Mouse (Mus musculus): ENCODE results near the gene Mypn.

DNA sequence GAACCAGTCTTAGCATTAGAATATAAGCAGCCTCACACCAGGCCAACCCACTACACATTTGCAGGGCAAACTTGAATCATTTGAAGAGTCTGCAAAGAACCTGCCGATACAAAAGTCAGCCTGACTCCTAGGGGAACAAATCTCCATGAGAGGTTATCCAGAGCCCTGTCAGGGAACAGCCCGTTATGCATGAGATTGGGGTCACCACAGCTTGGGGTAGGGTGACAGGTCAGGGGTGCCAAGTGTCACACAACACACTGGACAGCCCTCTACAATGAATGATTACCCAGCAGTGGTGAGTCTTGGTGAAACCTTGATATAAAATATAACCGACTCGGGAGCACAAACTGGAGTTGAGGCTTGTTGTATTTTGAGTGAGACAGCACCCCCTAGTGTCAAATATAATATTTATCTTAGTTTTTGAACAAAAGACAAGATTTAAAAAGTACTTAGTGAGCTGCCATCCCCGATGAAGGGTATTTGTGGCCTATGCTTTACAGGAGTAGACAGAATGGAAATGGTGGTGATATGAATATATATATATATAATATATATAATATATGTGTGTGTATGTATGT, 90.6 kb downstream of the Mypn start:
- TF ChIP-seq EP300 (optimal IDR thresholded peaks at IDR 0.05) (no peak), CTCF (IDR thresholded peaks at IDR 0.05; ENCODE audit: low read depth) (peak; percentile 64)
